Mouse (Mus musculus) CH12.LX (cell line): ENCODE measurements around the gene Lefty1. TPM values are rescaled to one million over a fixed set of nuclear protein-coding genes. Genes with fewer than 3 reads are reported as not detected.

Source experiments
- DNase-seq: peaks from one replicate; pipeline ENCODE4 v3.0.0-alpha.2; 2013; ENCODE audit errors: extremely low read depth
- H3K27ac ChIP-seq: 2 replicates; pipeline ENCODE4 v1.5.1; 2012; ENCODE audit warnings: low read depth, mild to moderate bottlenecking, control low read depth, moderate library complexity; ENCODE audit not compliant: insufficient read depth
- H3K27me3 ChIP-seq: replicated peaks from 2 replicates; pipeline ENCODE3; 2012; ENCODE audit warnings: inconsistent platforms
- H3K36me3 ChIP-seq, 2 experiments: replicated peaks in 1 of 2; 2 replicates each; pipeline versions ENCODE3 to v1.6.1; 2012; ENCODE audit warnings: inconsistent platforms in 1 of 2, low read length in 1 of 2, mild to moderate bottlenecking in 1 of 2, mixed read lengths in 1 of 2, moderate library complexity in 1 of 2; ENCODE audit not compliant: control insufficient read depth in 1 of 2, insufficient read depth in 1 of 2
- H3K4me1 ChIP-seq, 2 experiments: 2 replicates each; pipeline ENCODE4 v1.6.1; 2012; ENCODE audit warnings: inconsistent platforms in 1 of 2, moderate library complexity in 1 of 2; ENCODE audit not compliant: insufficient read depth in 2 of 2, control insufficient read depth in 1 of 2
- H3K4me2 ChIP-seq: 2 replicates; pipeline ENCODE4 v1.6.1; 2012; ENCODE audit warnings: low read depth, mild to moderate bottlenecking, control low read depth; ENCODE audit not compliant: poor library complexity, insufficient read depth, severe bottlenecking
- H3K4me3 ChIP-seq, 3 experiments: fragments of 150-350 bp in 1 of 3; sonication (generic) in 1 of 3; replicated peaks in 1 of 3; 2 replicates each; pipeline versions ENCODE3 to v1.5.1; 2011 to 2012; ENCODE audit warnings: low read depth in 2 of 3, low read length in 2 of 3, mild to moderate bottlenecking in 2 of 3, moderate library complexity in 2 of 3, control low read depth in 1 of 3, improper control_type of control experiment in 1 of 3, inconsistent platforms in 1 of 3, mixed read lengths in 1 of 3; ENCODE audit not compliant: poor library complexity in 1 of 3
- H3K79me2 ChIP-seq: replicated peaks from 2 replicates; pipeline ENCODE4 v1.6.1; 2012; ENCODE audit warnings: mild to moderate bottlenecking, moderate library complexity; ENCODE audit not compliant: control insufficient read depth, poor library complexity, insufficient read depth, severe bottlenecking; ENCODE audit errors: extremely low read depth
- H3K9ac ChIP-seq: 2 replicates; pipeline ENCODE4 v1.6.1; 2012; ENCODE audit warnings: low read depth, mild to moderate bottlenecking, control low read depth, moderate library complexity; ENCODE audit not compliant: insufficient read depth
- H3K9me3 ChIP-seq: replicated peaks from 2 replicates; pipeline ENCODE3; 2012; ENCODE audit warnings: low read length, inconsistent platforms, mixed read lengths
- CHD1 ChIP-seq: IDR thresholded peaks from 2 replicates; pipeline ENCODE4 v1.6.1; 2012; ENCODE audit warnings: low read depth, low read length, improper control_type of control experiment, inconsistent platforms
- CHD2 ChIP-seq: IDR thresholded peaks from 2 replicates; pipeline ENCODE4 v1.6.1; 2011; ENCODE audit warnings: low read length, improper control_type of control experiment
- CTCF ChIP-seq, 2 experiments: IDR thresholded peaks in 1 of 2; conservative IDR thresholded peaks in 1 of 2; 2 replicates each; pipeline ENCODE4 v1.5.1; 2011 to 2012; ENCODE audit warnings: low read depth in 2 of 2, low read length in 2 of 2, improper control_type of control experiment in 1 of 2, inconsistent platforms in 1 of 2, mild to moderate bottlenecking in 1 of 2, moderate library complexity in 1 of 2
- ELF1 ChIP-seq: IDR thresholded peaks from 2 replicates; pipeline ENCODE4 v1.6.1; 2014; ENCODE audit warnings: low read depth, mild to moderate bottlenecking, inconsistent platforms, low read length, improper control_type of control experiment
- EP300 ChIP-seq: IDR thresholded peaks from 2 replicates; pipeline ENCODE4 v1.6.1; 2011; ENCODE audit warnings: low read length, improper control_type of control experiment
- ETS1 ChIP-seq: conservative IDR thresholded peaks from 2 replicates; pipeline ENCODE4 v1.6.1; 2012; ENCODE audit warnings: low read depth, mild to moderate bottlenecking, inconsistent platforms, low read length, improper control_type of control experiment, moderate library complexity
- IRF4 ChIP-seq: IDR thresholded peaks from 2 replicates; pipeline ENCODE4 v1.6.1; 2014; ENCODE audit warnings: low read depth, mild to moderate bottlenecking, inconsistent platforms, low read length, improper control_type of control experiment
- JUN ChIP-seq: IDR thresholded peaks from 2 replicates; pipeline ENCODE4 v1.6.1; 2011; ENCODE audit warnings: low read depth, mild to moderate bottlenecking, low read length, improper control_type of control experiment, moderate library complexity; ENCODE audit not compliant: insufficient read depth
- JUND ChIP-seq: conservative IDR thresholded peaks from 2 replicates; pipeline ENCODE4 v1.6.1; 2011; ENCODE audit warnings: low read depth, low read length, improper control_type of control experiment
- MAZ ChIP-seq: IDR thresholded peaks from 2 replicates; pipeline ENCODE4 v1.6.1; 2012; ENCODE audit warnings: low read depth, mild to moderate bottlenecking, inconsistent platforms, low read length, improper control_type of control experiment, moderate library complexity
- MYC ChIP-seq: IDR thresholded peaks from 2 replicates; pipeline ENCODE4 v1.6.1; 2011; ENCODE audit warnings: low read depth, mild to moderate bottlenecking, improper control_type of control experiment, low read length
- PAX5 ChIP-seq: IDR thresholded peaks from 2 replicates; pipeline ENCODE4 v1.6.1; 2012; ENCODE audit warnings: low read length, inconsistent platforms, mixed read lengths
- POLR2A ChIP-seq: IDR thresholded peaks from 2 replicates; pipeline ENCODE4 v1.6.1; 2011; ENCODE audit warnings: low read depth, mild to moderate bottlenecking, improper control_type of control experiment, low read length
- RAD21 ChIP-seq: IDR thresholded peaks from 2 replicates; pipeline ENCODE4 v1.6.1; 2011; ENCODE audit warnings: low read depth, mild to moderate bottlenecking, low read length, improper control_type of control experiment, moderate library complexity
- RCOR1 ChIP-seq: conservative IDR thresholded peaks from 2 replicates; pipeline ENCODE4 v1.6.1; 2012; ENCODE audit warnings: low read depth, mild to moderate bottlenecking, inconsistent platforms, low read length, improper control_type of control experiment
- SIN3A ChIP-seq: IDR thresholded peaks from 2 replicates; pipeline ENCODE4 v1.6.1; 2012; ENCODE audit warnings: low read length, improper control_type of control experiment, inconsistent platforms
- TBP ChIP-seq: conservative IDR thresholded peaks from 2 replicates; pipeline ENCODE4 v1.6.1; 2011; ENCODE audit warnings: low read depth, low read length, improper control_type of control experiment
- TCF12 ChIP-seq: IDR thresholded peaks from 2 replicates; pipeline ENCODE4 v1.6.1; 2014; ENCODE audit warnings: low read depth, mild to moderate bottlenecking, inconsistent platforms, low read length, improper control_type of control experiment
- USF1 ChIP-seq: IDR thresholded peaks from 2 replicates; pipeline ENCODE4 v1.6.1; 2014; ENCODE audit warnings: low read depth, mild to moderate bottlenecking, inconsistent platforms, low read length, improper control_type of control experiment
- ZC3H11A ChIP-seq: IDR thresholded peaks from 2 replicates; pipeline ENCODE4 v1.6.1; 2012; ENCODE audit warnings: low read depth, mild to moderate bottlenecking, inconsistent platforms, low read length, improper control_type of control experiment
- ZMIZ1 ChIP-seq: IDR thresholded peaks from 2 replicates; pipeline ENCODE4 v1.6.1; 2012; ENCODE audit warnings: low read depth, mild to moderate bottlenecking, inconsistent platforms, low read length, improper control_type of control experiment
- ZNF384 ChIP-seq: IDR thresholded peaks from 2 replicates; pipeline ENCODE4 v1.6.1; 2012; ENCODE audit warnings: low read depth, low read length, improper control_type of control experiment, inconsistent platforms
- dilution Hi-C: fragments of 300-500 bp; cut with MboI; formaldehyde crosslinking; loops from 2 replicates; pipeline ENCODE4 v1.14.3; 2020; ENCODE audit warnings: low sequenced_read_pairs; ENCODE audit not compliant: extremely low pct_unique_long_range_greater_than_20kb, extremely low pct_ligation_motif_present
- in situ Hi-C: fragments of 300-500 bp; cut with MboI; formaldehyde crosslinking; loops from 3 replicates; pipeline ENCODE4 v1.14.3; 2019; ENCODE audit warnings: low sequenced_read_pairs, low pct_ligation_motif_present, low pct_unique_long_range_greater_than_20kb, mixed read lengths
- polyA plus RNA-seq: library from polyadenylated mRNA; unstranded; fragments of >175 nt; gene quantifications from 2 replicates; pipeline ENCODE4 v1.2.1, GENCODE M21; 2012; ENCODE audit warnings: low read depth; ENCODE audit not compliant: insufficient read length
- total RNA-seq, 2 experiments: library from RNA; depleted of rRNA; stranded (reverse); fragments of 300-350 nt in 1 of 2; fragments of >200 nt in 1 of 2; gene quantifications; 2 replicates each; pipeline ENCODE4 v1.2.3; 2012 to 2014

Gene Lefty1
- total and polyA plus RNA-seq, 3 experiments = not detected

DNA sequence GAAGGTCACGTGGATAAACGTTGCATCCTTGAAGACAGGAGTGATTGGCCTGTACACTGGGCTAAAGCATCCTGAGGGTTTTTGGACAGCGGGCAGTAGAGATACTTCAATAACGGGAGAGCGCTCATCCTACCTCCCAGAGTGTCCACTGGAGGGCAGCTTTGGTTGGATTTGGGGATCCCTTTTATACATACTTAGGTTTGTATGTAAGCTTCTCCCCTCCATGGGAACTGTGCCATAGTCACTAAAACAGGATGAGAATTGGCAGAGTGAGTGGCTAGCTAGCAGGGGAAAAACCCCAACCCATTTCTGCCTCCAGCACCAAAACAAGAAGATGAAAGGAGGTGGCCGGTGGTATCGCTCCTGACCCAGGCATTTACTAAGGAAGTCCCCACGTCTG, 23.7 kb upstream of the Lefty1 start:
- Histone ChIP-seq H3K4me1 (peaks cover 3 to 27% of the 10 kb centered on the region in 2 experiments), H3K4me3 (no peak overlapping the region), H3K79me2 (no peaks in the 10 kb centered on the region), H3K4me2 (no peak overlapping the region), H3K27me3 (no peaks in the 10 kb centered on the region), H3K9me3 (no peaks in the 10 kb centered on the region), H3K9ac (no peak overlapping the region)
- dilution Hi-C loops = no loop called here
- DNase-seq = no peak
- in situ Hi-C loops = no loop called here
- no peak for TF ChIP-seq ZNF384
- peak; percentile 14 for TF ChIP-seq RAD21
- peak in 1 of 2 experiments; percentile 45; a peak in 2 of 4 replicates for TF ChIP-seq CTCF (conservative IDR thresholded peaks at IDR 0.05 in 1 of 2, IDR thresholded peaks at IDR 0.05 in 1 of 2; ENCODE audit: low read depth in 2 of 2, low read length in 2 of 2)
- TF ChIP-seq, all 38 proteins: peak for 2
- Histone ChIP-seq H3K27ac (no peak overlapping the region), H3K36me3 (peaks cover 27 to 38% of the 10 kb centered on the region in 2 experiments)

DNA sequence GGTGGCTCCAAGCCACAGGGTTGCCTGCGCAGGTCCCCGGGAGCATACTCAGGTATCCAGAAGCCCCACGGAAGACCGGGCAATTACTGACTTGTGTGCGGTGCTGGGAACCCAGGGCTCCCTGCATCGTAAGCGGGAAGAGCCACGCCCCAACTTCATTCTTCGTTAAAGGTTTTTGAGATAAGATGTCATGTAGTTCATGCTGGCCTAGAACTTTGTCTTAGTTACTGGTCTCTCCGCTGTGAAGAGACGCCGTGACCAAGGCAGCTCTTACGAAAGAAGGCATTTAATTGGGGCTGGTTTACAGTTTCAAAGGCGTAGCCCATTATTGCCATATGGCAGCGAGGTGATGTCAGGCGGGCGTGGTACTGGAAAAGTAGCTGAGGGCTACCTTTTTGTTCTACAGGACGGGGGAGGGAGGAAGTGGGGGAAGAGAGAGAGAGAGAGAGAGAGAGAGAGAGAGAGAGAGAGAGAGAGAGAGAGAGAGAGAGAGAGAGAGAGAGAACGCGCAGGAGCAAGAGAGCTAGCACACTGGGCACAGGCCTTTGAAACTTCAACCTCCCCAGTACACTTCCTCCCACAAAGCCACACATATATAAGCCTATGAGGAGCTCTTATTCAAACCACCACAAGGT, 23.1 kb upstream of the Lefty1 start:
- no peak overlapping the region for H3K4me3 ChIP-seq
- no peaks in the 10 kb centered on the region for H3K9me3 ChIP-seq
- H3K36me3 ChIP-seq = peaks cover 21 to 32% of the 10 kb centered on the region in 2 experiments
- H3K27me3 ChIP-seq = no peaks in the 10 kb centered on the region
- no peaks in the 10 kb centered on the region for H3K79me2 ChIP-seq
- DNase-seq = no peak
- in situ Hi-C loops (no loop called here), dilution Hi-C loops (no loop called here)
- TF ChIP-seq USF1 (no peak), JUN (no peak), SIN3A (no peak), JUND (no peak), ZC3H11A (no peak), CTCF (conservative IDR thresholded peaks at IDR 0.05 in 1 of 2, IDR thresholded peaks at IDR 0.05 in 1 of 2; ENCODE audit: low read depth in 2 of 2, low read length in 2 of 2) (no peak)
- no peak overlapping the region for H3K4me2 ChIP-seq
- H3K27ac ChIP-seq = no peak overlapping the region
- no peak overlapping the region for H3K9ac ChIP-seq
- H3K4me1 ChIP-seq = peaks cover 0 to 20% of the 10 kb centered on the region in 2 experiments; a peak in 2 of 4 replicates

DNA sequence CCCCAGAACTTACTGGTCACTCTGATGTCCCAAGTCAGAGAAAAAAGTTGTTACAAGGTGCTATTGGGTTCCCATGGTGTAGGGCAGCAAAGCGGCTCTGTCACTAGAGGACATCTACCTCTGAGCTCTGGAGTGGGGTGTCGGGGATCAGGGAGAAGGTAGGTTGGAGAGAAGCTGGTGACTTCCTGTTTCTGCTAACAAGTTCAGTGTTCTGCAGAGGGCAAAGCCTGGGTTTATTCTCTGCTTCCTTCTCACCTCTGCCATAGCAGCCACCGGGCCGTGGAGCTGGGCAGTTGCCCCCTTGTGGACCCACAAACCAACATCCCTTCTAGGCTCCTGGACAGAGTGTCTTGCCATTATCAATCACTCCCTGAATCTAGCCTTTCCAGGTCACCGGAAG, 22.0 kb upstream of the Lefty1 start:
- no peak overlapping the region for H3K4me3 ChIP-seq
- TF ChIP-seq CTCF (conservative IDR thresholded peaks at IDR 0.05 in 1 of 2, IDR thresholded peaks at IDR 0.05 in 1 of 2; ENCODE audit: low read depth in 2 of 2, low read length in 2 of 2) (no peak), POLR2A (no peak), ELF1 (no peak), MYC (no peak), TCF12 (no peak), EP300 (no peak), MAZ (no peak), RCOR1 (no peak), ZMIZ1 (no peak), ZC3H11A (no peak), CHD2 (no peak), PAX5 (no peak), TBP (no peak), CHD1 (no peak), ETS1 (no peak), IRF4 (no peak)
- TF ChIP-seq, all 38 proteins: peak for 0

More for the DNA sequence above, 22.0 kb upstream of the Lefty1 start:
- dilution Hi-C loops (no loop called here), in situ Hi-C loops (no loop called here)
- Histone ChIP-seq H3K27me3 (no peaks in the 10 kb centered on the region), H3K79me2 (no peaks in the 10 kb centered on the region), H3K36me3 (peaks cover 12 to 22% of the 10 kb centered on the region in 2 experiments), H3K9me3 (no peaks in the 10 kb centered on the region), H3K9ac (no peak overlapping the region), H3K4me2 (no peak overlapping the region), H3K4me1 (peaks cover 0 to 12% of the 10 kb centered on the region in 2 experiments; a peak in 2 of 4 replicates), H3K27ac (no peak overlapping the region)
- no peak for DNase-seq
